In the genomic region with DNA sequence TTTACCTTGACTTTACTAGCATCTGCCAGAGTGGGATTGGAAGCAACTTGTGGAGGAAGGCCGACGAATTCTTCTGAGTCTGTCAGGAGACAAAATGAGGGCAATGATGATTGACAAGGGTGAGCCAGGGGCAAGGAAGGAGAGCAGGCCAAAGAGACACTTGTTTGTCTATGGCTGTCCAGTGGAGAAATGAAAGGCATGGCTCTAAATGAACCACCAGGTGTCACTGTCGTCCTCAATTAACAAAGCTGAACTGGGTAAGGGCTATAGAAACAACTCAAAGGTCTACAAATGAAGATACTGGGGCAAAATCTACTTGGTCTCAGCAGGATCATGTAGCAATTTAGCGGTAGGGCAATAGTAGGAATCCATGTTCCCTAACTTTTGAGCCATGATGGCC, we compare ENCODE assay signal across 10 mouse cellular contexts. TPM values are rescaled to one million over a fixed set of nuclear protein-coding genes. Genes with fewer than 3 reads are reported as not detected.
DNase-seq lines count a peak whose midpoint lies in the region; ATAC-seq and TF ChIP-seq lines count a peak whose summit lies in the region.
"Had no signal": no experiment of that assay in that cellular context is flagged by ENCODE, and none has a peak within 500 bp of the region (broad histone marks: within the 10 kb centered on the region; RNA-seq: fewer than 3 reads in every experiment).

No protein-coding gene starts in this region.

- H3K9me3 ChIP-seq in midbrain, embryonic 11.5 days (ENCODE audit: control insufficient read depth, low read length): no peaks in the 10 kb centered on the region
- H3K9me3 ChIP-seq in midbrain, embryonic 10.5 days (replicated peaks): no peaks in the 10 kb centered on the region
- no peaks in the 10 kb centered on the region for H3K9me3 ChIP-seq in intestine, postnatal 0 days (ENCODE audit: control insufficient read depth)
- H3K9me3 ChIP-seq: embryonic facial prominence, embryonic 13.5 days; liver, embryonic 13.5 days; stomach, embryonic 15.5 days had no signal

- TF ChIP-seq CTCF in intestine, postnatal 0 days (IDR thresholded peaks at IDR 0.05; ENCODE audit: low read depth): peak; percentile 86

- intact Hi-C loops in left cerebral cortex, postnatal 14 days (cut with DNase I): no loop called here

- no peaks in the 10 kb centered on the region for H3K36me3 ChIP-seq in midbrain, embryonic 11.5 days (ENCODE audit: control insufficient read depth, insufficient read depth, low read length)
- no peaks in the 10 kb centered on the region for H3K36me3 ChIP-seq in midbrain, embryonic 10.5 days
- no peaks in the 10 kb centered on the region for H3K36me3 ChIP-seq in intestine, postnatal 0 days (ENCODE audit: control insufficient read depth, insufficient read depth)
- H3K36me3 ChIP-seq: embryonic facial prominence, embryonic 13.5 days; liver, embryonic 13.5 days; stomach, embryonic 15.5 days had no signal

- no peak overlapping the region for H3K27ac ChIP-seq in midbrain, embryonic 11.5 days (ENCODE audit: low read depth, low read length)
- no peak overlapping the region for H3K27ac ChIP-seq in midbrain, embryonic 10.5 days (replicated peaks)
- no peak overlapping the region for H3K27ac ChIP-seq in intestine, postnatal 0 days (ENCODE audit: low read depth, low read length)
- H3K27ac ChIP-seq: embryonic facial prominence, embryonic 13.5 days; liver, embryonic 13.5 days; stomach, embryonic 15.5 days had no signal

- H3K4me3 ChIP-seq in midbrain, embryonic 11.5 days (ENCODE audit: low read depth, low read length): no peak overlapping the region
- H3K4me3 ChIP-seq in midbrain, embryonic 10.5 days: no peak overlapping the region
- H3K4me3 ChIP-seq in intestine, postnatal 0 days (ENCODE audit: low read depth, low read length): no peak overlapping the region
- H3K4me3 ChIP-seq: embryonic facial prominence, embryonic 13.5 days; liver, embryonic 13.5 days; stomach, embryonic 15.5 days had no signal

- no peak overlapping the region for H3K4me2 ChIP-seq in midbrain, embryonic 11.5 days
- H3K4me2 ChIP-seq in intestine, postnatal 0 days (replicated peaks; ENCODE audit: low read depth): no peak overlapping the region
- H3K4me2 ChIP-seq: embryonic facial prominence, embryonic 13.5 days; liver, embryonic 13.5 days; stomach, embryonic 15.5 days had no signal

- no peak overlapping the region for H3K9ac ChIP-seq in midbrain, embryonic 11.5 days (ENCODE audit: low read length)
- H3K9ac ChIP-seq in intestine, postnatal 0 days (ENCODE audit: low read depth, low read length): no peak overlapping the region
- H3K9ac ChIP-seq: embryonic facial prominence, embryonic 13.5 days; liver, embryonic 13.5 days; stomach, embryonic 15.5 days had no signal

- no peaks in the 10 kb centered on the region for H3K4me1 ChIP-seq in midbrain, embryonic 11.5 days (ENCODE audit: control insufficient read depth, insufficient read depth, low read length)
- no peaks in the 10 kb centered on the region for H3K4me1 ChIP-seq in midbrain, embryonic 10.5 days
- H3K4me1 ChIP-seq in intestine, postnatal 0 days (replicated peaks; ENCODE audit: control insufficient read depth, insufficient read depth, low read length): no peaks in the 10 kb centered on the region
- H3K4me1 ChIP-seq: liver, embryonic 13.5 days; stomach, embryonic 15.5 days had no signal

- H3K27me3 ChIP-seq in midbrain, embryonic 11.5 days (ENCODE audit: control insufficient read depth, insufficient read depth, low read length): no peaks in the 10 kb centered on the region
- H3K27me3 ChIP-seq in midbrain, embryonic 10.5 days (ENCODE audit: low read depth, poor library complexity, severe bottlenecking): no peaks in the 10 kb centered on the region
- no peaks in the 10 kb centered on the region for H3K27me3 ChIP-seq in intestine, postnatal 0 days (replicated peaks; ENCODE audit: control insufficient read depth, insufficient read depth, low read length)
- H3K27me3 ChIP-seq: embryonic facial prominence, embryonic 13.5 days; liver, embryonic 13.5 days; stomach, embryonic 15.5 days had no signal

- peak; percentile 82 for DNase-seq in midbrain, embryonic 11.5 days (ENCODE audit: low spot score, missing footprints)
- no peak for DNase-seq in midbrain, embryonic 10.5 days (ENCODE audit: low spot score)
- peak; percentile 38 for DNase-seq in Muller cell, postnatal 12 days (ENCODE audit: inconsistent ontology term)
- DNase-seq in embryo, embryonic 9.5 days (ENCODE audit: extremely low spot score): peak; percentile 33
- peak; percentile 54 to 69 for DNase-seq in left cerebral cortex, postnatal 14 days (ENCODE audit: low spot score in 2 of 2)
- DNase-seq in right cerebral cortex, postnatal 10 days (ENCODE audit: low spot score in 2 of 2): peak; percentile 48 to 60
- DNase-seq: liver, embryonic 13.5 days had no signal

- 49% methylated on average over 4 of the region's 4 CpGs for WGBS in midbrain, embryonic 11.5 days
- WGBS in midbrain, embryonic 10.5 days: 51% methylated on average over 4 of the region's 4 CpGs
- 54% methylated on average over 4 of the region's 4 CpGs for WGBS in intestine, postnatal 0 days

- peak; percentile 59; the same call in 1 of the 2 replicates for ATAC-seq in midbrain, embryonic 11.5 days (ENCODE audit: low FRiP score)
- ATAC-seq in intestine, postnatal 0 days: no peak

RNA-seq across cellular contexts. Expression of gene Fzd4, which starts 33.4 kb away (rescaled TPM):
- polyA plus RNA-seq in midbrain, embryonic 11.5 days (2014; fragmentation: Nextera tagmentation; extraction: Ambion mirVana): 2.0 and 2.6 TPM in 2 replicates
- 2.6 and 3.2 TPM in 2 replicates for polyA plus RNA-seq in midbrain, embryonic 10.5 days (2016; fragmentation: Nextera tagmentation; extraction: Ambion mirVana)
- polyA plus RNA-seq in intestine, postnatal 0 days (2015; fragmentation: Nextera tagmentation; extraction: Ambion mirVana): 6.4 and 7.3 TPM in 2 replicates
- 10 to 100 TPM in 1 of 2 experiments, 1 to 10 TPM in 1; 6.4 to 10.2 TPM for total RNA-seq in left cerebral cortex, postnatal 14 days (2021)

RNA-seq across cellular contexts. Expression of gene Tmem135, which starts 33.6 kb away (rescaled TPM):
- polyA plus RNA-seq in midbrain, embryonic 11.5 days (2014; fragmentation: Nextera tagmentation; extraction: Ambion mirVana): 15.1 and 16.7 TPM in 2 replicates
- 14.4 and 16.3 TPM in 2 replicates for polyA plus RNA-seq in midbrain, embryonic 10.5 days (2016; fragmentation: Nextera tagmentation; extraction: Ambion mirVana)
- 57.9 and 72.0 TPM in 2 replicates for polyA plus RNA-seq in intestine, postnatal 0 days (2015; fragmentation: Nextera tagmentation; extraction: Ambion mirVana)
- total RNA-seq in left cerebral cortex, postnatal 14 days (2021): 10 to 100 TPM; 62.6 to 69.4 TPM
